Mouse (Mus musculus) A20 (cell line): ENCODE results near the gene Higd2a.

Source experiments
- DNase-seq: peaks from one replicate; pipeline ENCODE4 v3.0.0-alpha.2; 2011; ENCODE audit warnings: low read depth, low spot score

Higd2a gene

GRCm38 (mm10) chr13:54621155-54621932, 31.3 kb downstream of the Higd2a start, which contains the start of gene Faf2:
Gene Faf2, plus strand, starts transcription at chr13:54621784.
- peak; percentile 97 for DNase-seq

GRCm38 (mm10) chr13:54621960-54622521, 32.0 kb downstream of the Higd2a start:
- no peak for DNase-seq

GRCm38 (mm10) chr13:54629128-54629527, 39.1 kb downstream of the Higd2a start:
- no peak for DNase-seq

- no peak for DNase-seq
These were observed 42.8 kb downstream of the Higd2a start for GRCm38 (mm10) chr13:54632731-54633277.

GRCm38 (mm10) chr13:54635011-54635410, 45.0 kb downstream of the Higd2a start:
- DNase-seq = no peak
